Mouse (Mus musculus) stomach, embryonic 14.5 days (tissue): ENCODE measurements at regions not wholly inside any gene's neighbourhood (a gene's known extent, or its start where the extent isn't known, plus 50 kb on each side); places are given as distances from the start of the nearest gene placed in this dataset.

Experiments
- ATAC-seq: fragments of 200-750 bp; cut with Nextera tagmentation; 2 replicates; pipeline ENCODE4 v1.8.0; 2017; ENCODE audit warnings: low read depth, moderate TSS enrichment; ENCODE audit not compliant: insufficient number of reproducible peaks, insufficient read depth, low FRiP score
- H3K27ac ChIP-seq: fragments of 300-500 bp; sonication (generic); 2 replicates; pipeline ENCODE4 v1.5.1; 2014; ENCODE audit warnings: mild to moderate bottlenecking, low read length, moderate library complexity, mixed read lengths
- H3K27me3 ChIP-seq: fragments of 300-500 bp; sonication (generic); 2 replicates; pipeline ENCODE4 v1.6.1; 2014; ENCODE audit warnings: low read length, control low read depth, mixed read lengths; ENCODE audit not compliant: control insufficient read depth, insufficient read depth
- H3K36me3 ChIP-seq: fragments of 300-500 bp; sonication (generic); 2 replicates; pipeline ENCODE4 v1.6.1; 2014; ENCODE audit warnings: mild to moderate bottlenecking, control low read depth, low read length, moderate library complexity, mixed read lengths; ENCODE audit not compliant: control insufficient read depth, insufficient read depth
- H3K4me1 ChIP-seq: fragments of 300-500 bp; sonication (generic); 2 replicates; pipeline ENCODE4 v1.6.1; 2014; ENCODE audit warnings: low read length, control low read depth, mixed read lengths; ENCODE audit not compliant: control insufficient read depth, insufficient read depth
- H3K4me2 ChIP-seq: fragments of 300-500 bp; sonication (generic); replicated peaks from 2 replicates; pipeline ENCODE4 v1.6.1; 2014; ENCODE audit warnings: low read depth, low read length, control low read depth
- H3K4me3 ChIP-seq: fragments of 300-500 bp; sonication (generic); 2 replicates; pipeline ENCODE4 v1.5.1; 2014; ENCODE audit warnings: low read depth, low read length, control low read depth
- H3K9ac ChIP-seq: fragments of 300-500 bp; sonication (generic); replicated peaks from 2 replicates; pipeline ENCODE4 v1.6.1; 2014; ENCODE audit warnings: low read depth, mild to moderate bottlenecking, control low read depth, low read length, moderate library complexity, mixed read lengths
- H3K9me3 ChIP-seq: fragments of 300-500 bp; sonication (generic); 2 replicates; pipeline ENCODE4 v1.6.1; 2016; ENCODE audit warnings: low read depth, low read length, control low read depth; ENCODE audit not compliant: control insufficient read depth
- WGBS: fragments of 180-500 bp; shearing (Covaris S2); extraction: QIAGEN DNeasy Blood & Tissue Kit; methylation state at CpG from one replicate; pipeline ENCODE4 v1.1.7; 2014; 5-methylcytosine and 5-hydroxymethylcytosine counted together

DNA sequence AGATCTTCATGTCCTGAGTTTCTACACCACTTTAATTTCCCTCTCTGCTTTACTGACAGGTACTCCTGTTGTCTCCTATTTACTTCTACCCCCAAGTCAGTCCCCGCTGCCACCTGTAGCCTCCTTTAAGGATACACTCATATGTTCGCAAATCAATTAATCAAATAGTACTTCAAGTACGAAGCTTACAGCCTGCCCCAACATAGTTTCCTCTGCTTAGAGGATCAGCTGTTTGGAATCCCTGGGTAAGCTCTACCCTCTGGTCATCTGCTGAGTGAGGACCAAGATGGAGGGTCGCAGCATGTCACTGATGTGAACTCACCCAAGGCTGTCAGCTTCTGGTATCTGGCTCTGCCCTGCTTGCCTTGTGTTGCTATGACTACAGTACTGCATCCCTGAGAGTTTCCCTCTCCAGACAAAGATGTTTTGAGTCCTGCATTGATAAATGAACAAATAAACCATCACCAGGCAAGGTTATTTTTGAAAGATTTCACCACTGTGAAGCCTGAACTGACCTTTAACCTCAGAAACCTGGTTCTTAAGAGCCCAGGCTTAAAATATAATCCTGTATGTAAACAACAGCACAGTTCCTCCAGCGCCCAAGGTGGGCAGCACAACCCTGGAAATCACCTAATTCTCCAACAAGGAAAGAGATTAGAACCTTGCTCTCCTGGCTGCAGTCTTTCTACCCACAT is 159.6 kb upstream of the Foxq1 start:
- no peaks in the 10 kb centered on the region for H3K4me1 ChIP-seq

DNA sequence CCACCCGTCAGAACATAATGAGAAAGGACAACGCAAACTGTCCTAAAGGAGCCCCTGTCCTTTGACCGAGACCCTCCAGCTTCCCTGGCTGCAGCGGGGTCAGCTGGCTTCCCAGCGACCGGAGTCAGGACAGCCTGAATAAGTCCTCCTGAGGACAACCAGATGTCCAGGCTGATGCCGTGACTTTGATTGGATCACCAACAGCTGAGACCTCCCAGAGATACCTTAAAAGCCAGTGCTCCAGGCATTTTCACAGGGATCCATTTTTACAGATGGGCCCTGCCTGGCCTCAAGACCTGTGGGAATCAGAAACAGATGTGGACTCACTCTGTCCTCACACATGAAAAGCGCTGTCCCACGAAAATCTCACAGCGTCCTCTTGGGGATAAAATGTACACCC is 158.7 kb upstream of the Foxq1 start:
- no peaks in the 10 kb centered on the region for H3K36me3 ChIP-seq
- ATAC-seq: no peak
- no peaks in the 10 kb centered on the region for H3K4me1 ChIP-seq
- no peak overlapping the region for H3K4me2 ChIP-seq
- no peak overlapping the region for H3K4me3 ChIP-seq
- no peak overlapping the region for H3K9ac ChIP-seq
- H3K9me3 ChIP-seq: no peaks in the 10 kb centered on the region
- 50% methylated on average over 10 of the region's 10 CpGs for WGBS
- H3K27ac ChIP-seq: no peak overlapping the region
- H3K27me3 ChIP-seq: no peaks in the 10 kb centered on the region

More for the DNA sequence above, 159.6 kb upstream of the Foxq1 start:
- no peak overlapping the region for H3K4me3 ChIP-seq
- H3K9ac ChIP-seq: no peak overlapping the region
- 44% methylated on average over 5 of the region's 5 CpGs for WGBS
- H3K36me3 ChIP-seq: no peaks in the 10 kb centered on the region
- ATAC-seq: no peak
- H3K9me3 ChIP-seq: no peaks in the 10 kb centered on the region
- no peak overlapping the region for H3K27ac ChIP-seq
- H3K27me3 ChIP-seq: no peaks in the 10 kb centered on the region
- no peak overlapping the region for H3K4me2 ChIP-seq

DNA sequence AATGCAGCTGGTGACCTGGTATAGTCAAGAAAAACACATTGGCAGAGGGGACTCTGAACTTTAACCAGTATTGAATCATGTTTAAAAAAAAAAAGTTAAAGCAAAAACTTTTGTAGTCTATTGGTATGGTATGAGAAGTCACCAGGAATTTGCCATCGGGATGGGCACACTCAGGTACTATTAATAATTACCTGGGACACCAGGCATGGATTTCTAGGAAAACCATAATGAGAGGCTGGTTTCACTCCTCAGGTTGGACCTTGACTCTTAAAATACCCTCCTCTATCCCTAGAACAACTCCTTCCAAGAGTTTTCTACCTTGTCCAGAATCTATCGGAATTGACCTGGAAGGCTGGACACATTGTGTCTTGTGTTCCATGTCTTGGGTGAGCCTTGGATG is 155.5 kb upstream of the Foxq1 start:
- H3K9ac ChIP-seq: no peak overlapping the region
- no peak overlapping the region for H3K4me3 ChIP-seq
- H3K4me2 ChIP-seq: no peak overlapping the region
- H3K9me3 ChIP-seq: no peaks in the 10 kb centered on the region
- no peaks in the 10 kb centered on the region for H3K27me3 ChIP-seq
- no peaks in the 10 kb centered on the region for H3K4me1 ChIP-seq
- no peak overlapping the region for H3K27ac ChIP-seq
- ATAC-seq: no peak
- H3K36me3 ChIP-seq: no peaks in the 10 kb centered on the region
- 93% methylated on average over 2 of the region's 2 CpGs for WGBS

DNA sequence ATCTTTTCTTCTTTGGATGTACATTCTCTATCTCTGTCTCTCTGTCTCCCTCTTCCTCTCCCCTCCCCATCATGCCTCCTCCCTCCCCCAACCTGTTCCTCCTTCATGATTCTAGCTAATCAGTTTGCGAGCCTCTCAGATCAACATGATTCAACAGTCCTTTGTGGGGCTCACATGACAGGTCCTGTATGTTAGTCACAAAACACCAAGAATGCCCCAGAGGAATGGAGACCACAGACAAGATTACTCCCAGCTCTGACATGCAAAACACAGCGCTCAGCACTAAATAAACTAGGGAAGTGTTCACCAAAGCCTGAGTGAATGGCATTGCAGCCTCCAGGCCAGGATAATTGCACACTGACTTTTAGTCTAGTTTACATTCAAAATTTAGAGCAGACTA is 150.6 kb upstream of the Foxq1 start:
- no peak overlapping the region for H3K4me2 ChIP-seq
- no peaks in the 10 kb centered on the region for H3K9me3 ChIP-seq
- no peak overlapping the region for H3K4me3 ChIP-seq
- H3K9ac ChIP-seq: no peak overlapping the region
- H3K4me1 ChIP-seq: no peaks in the 10 kb centered on the region
- WGBS: 76% methylated on average over 2 of the region's 2 CpGs
- H3K36me3 ChIP-seq: no peaks in the 10 kb centered on the region
- ATAC-seq: no peak
- no peak overlapping the region for H3K27ac ChIP-seq
- no peaks in the 10 kb centered on the region for H3K27me3 ChIP-seq

DNA sequence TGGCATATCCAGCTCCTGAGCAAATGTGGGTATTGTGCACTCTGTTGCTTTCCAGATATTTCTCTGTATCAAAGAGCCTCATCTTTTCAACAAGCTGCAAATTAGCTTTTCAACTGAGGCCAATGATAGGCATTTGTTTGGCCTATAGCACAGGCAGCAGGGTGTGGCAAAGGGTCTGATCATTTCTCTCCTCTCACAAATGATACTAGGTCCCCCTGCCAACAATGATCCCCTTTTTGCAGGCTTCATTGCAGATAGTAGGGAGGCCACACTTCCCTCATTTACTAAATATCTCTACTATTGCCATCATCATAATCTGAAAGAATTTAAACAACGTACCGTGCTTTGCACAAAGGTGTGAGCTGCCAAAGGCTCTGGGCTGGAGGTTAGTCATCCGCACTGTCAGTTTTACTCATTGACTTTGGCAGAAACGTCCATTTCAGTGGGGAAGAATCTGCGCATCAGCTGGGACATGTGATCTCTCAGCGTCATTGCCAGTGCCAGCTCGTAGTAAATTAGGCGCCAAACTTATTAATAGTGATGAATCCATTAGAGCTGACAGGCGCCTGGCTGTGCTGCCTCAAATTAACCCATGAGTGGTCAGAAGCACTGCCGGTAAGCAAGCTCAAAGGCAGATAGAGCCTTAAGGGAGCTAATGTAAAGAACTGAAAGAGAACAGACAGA is 147.4 kb upstream of the Foxq1 start:
- H3K27me3 ChIP-seq: no peaks in the 10 kb centered on the region

DNA sequence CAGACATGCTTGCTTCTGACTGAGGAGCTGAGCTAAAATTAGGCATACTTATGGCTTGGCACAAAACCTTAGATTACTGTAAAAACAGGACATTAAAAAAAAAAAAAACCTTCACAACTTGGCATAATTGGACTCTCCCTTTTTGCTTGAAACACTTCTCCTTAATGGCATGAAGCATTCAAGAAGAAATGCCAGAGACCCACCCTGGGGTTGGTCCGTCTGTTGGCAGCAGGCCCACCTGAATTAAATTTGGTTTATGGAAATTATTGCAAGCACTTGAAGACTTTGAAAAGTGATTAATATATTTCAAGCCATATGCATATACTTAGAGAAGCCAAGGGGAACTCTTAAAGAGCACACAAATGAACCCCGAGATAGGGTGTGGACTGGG is 146.8 kb upstream of the Foxq1 start:
- Histone ChIP-seq H3K36me3 (no peaks in the 10 kb centered on the region), H3K9ac (no peak overlapping the region), H3K4me1 (no peaks in the 10 kb centered on the region), H3K9me3 (no peaks in the 10 kb centered on the region), H3K27ac (no peak overlapping the region), H3K4me2 (no peak overlapping the region), H3K4me3 (no peak overlapping the region), H3K27me3 (no peaks in the 10 kb centered on the region)
- ATAC-seq: no peak
- 55% methylated on average over 2 of the region's 2 CpGs for WGBS

More for the DNA sequence above, 147.4 kb upstream of the Foxq1 start:
- Histone ChIP-seq H3K36me3 (no peaks in the 10 kb centered on the region), H3K27ac (no peak overlapping the region), H3K9me3 (no peaks in the 10 kb centered on the region), H3K4me3 (no peak overlapping the region), H3K4me1 (no peaks in the 10 kb centered on the region), H3K4me2 (no peak overlapping the region), H3K9ac (no peak overlapping the region)
- no peak for ATAC-seq
- WGBS: 37% methylated on average over 10 of the region's 10 CpGs

DNA sequence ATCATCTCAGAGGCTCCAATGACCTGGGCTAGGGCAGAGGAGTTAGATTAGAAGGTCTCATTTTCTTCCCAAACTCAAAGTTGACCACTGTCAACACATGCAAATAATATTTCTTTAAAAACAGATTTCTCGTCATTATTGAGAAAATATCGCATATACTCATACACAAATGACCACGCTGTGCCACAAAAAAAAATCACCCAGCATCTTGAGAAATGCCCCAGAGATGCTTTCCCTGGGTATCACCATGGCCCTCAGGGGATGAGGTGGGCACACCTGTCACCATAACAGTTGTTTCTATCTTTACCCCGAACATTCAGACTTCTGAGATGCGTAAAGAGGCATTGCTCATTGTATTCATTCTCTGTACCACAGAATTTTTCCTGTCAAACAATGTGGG is 134.4 kb upstream of the Foxq1 start:
- no peak overlapping the region for H3K27ac ChIP-seq
- no peaks in the 10 kb centered on the region for H3K36me3 ChIP-seq
- H3K4me2 ChIP-seq: no peak overlapping the region
- H3K4me1 ChIP-seq: no peaks in the 10 kb centered on the region
- no peak for ATAC-seq
- no peak overlapping the region for H3K4me3 ChIP-seq
- WGBS: 90% methylated on average over 5 of the region's 5 CpGs
- no peaks in the 10 kb centered on the region for H3K27me3 ChIP-seq
- H3K9me3 ChIP-seq: no peaks in the 10 kb centered on the region
- H3K9ac ChIP-seq: no peak overlapping the region

DNA sequence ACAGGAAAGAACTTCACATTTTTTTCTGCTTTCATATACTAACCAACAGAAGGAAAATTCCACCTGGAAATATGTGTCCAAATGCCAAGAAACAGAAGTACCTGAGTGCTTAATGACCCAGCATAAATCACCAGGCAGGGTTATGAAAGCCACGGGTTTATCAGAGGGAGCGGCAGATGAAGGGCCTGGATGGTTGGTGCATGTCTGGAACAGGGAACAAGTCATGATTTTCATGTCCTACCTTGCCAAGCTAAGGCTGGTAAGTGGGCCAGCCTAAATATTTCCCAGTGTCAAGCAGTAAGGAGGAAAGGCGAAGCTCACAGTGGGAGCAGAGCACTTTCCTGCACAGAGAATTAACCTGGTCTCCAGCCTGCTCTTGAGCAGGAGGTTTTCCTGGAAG is 132.3 kb upstream of the Foxq1 start:
- 62% methylated on average over 3 of the region's 3 CpGs for WGBS
- H3K27me3 ChIP-seq: no peaks in the 10 kb centered on the region
- H3K4me2 ChIP-seq: no peak overlapping the region
- H3K9ac ChIP-seq: no peak overlapping the region
- ATAC-seq: no peak
- no peak overlapping the region for H3K4me3 ChIP-seq
- H3K36me3 ChIP-seq: no peaks in the 10 kb centered on the region
- H3K9me3 ChIP-seq: no peaks in the 10 kb centered on the region
- no peak overlapping the region for H3K27ac ChIP-seq
- H3K4me1 ChIP-seq: no peaks in the 10 kb centered on the region
